Mouse (Mus musculus) embryonic facial prominence, embryonic 14.5 days (tissue): ENCODE measurements around the gene Olfr263. TPM values are rescaled to one million over a fixed set of nuclear protein-coding genes. Genes with fewer than 3 reads are reported as not detected.
"Not testable (repeated sequence)": the region's sequence is repeated elsewhere in the genome, so short reads cannot be mapped to it uniquely, and the experiment has no call there.

ENCODE experiments used
- ATAC-seq: fragments of 200-750 bp; cut with Nextera tagmentation; 2 replicates; pipeline ENCODE4 v1.8.0; 2017; ENCODE audit warnings: low read depth, moderate number of reproducible peaks, moderate TSS enrichment
- DNase-seq: peaks from one replicate; pipeline ENCODE4 v3.0.0-alpha.2; 2015; ENCODE audit warnings: low spot score
- H3K27ac ChIP-seq: fragments of 300-500 bp; sonication (generic); replicated peaks from 2 replicates; pipeline ENCODE4 v1.5.1; 2014; ENCODE audit warnings: low read depth, mild to moderate bottlenecking, low read length, moderate library complexity
- H3K27me3 ChIP-seq: fragments of 300-500 bp; sonication (generic); replicated peaks from 2 replicates; pipeline ENCODE4 v1.6.1; 2014; ENCODE audit warnings: low read length; ENCODE audit not compliant: control insufficient read depth, insufficient read depth
- H3K36me3 ChIP-seq: fragments of 300-500 bp; sonication (generic); 2 replicates; pipeline ENCODE4 v1.6.1; 2014; ENCODE audit warnings: low read length, mixed read lengths; ENCODE audit not compliant: control insufficient read depth, insufficient read depth
- H3K4me1 ChIP-seq: fragments of 300-500 bp; sonication (generic); 2 replicates; pipeline ENCODE4 v1.6.1; 2014; ENCODE audit warnings: antibody characterized with exemption, low read length; ENCODE audit not compliant: control insufficient read depth, insufficient read depth
- H3K4me2 ChIP-seq: fragments of 300-500 bp; sonication (generic); 2 replicates; pipeline ENCODE4 v1.6.1; 2014; ENCODE audit warnings: low read depth, mild to moderate bottlenecking, low read length, moderate library complexity, mixed read lengths
- H3K4me3 ChIP-seq: fragments of 300-500 bp; sonication (generic); 2 replicates; pipeline ENCODE4 v1.5.1; 2014; ENCODE audit warnings: low read depth, mild to moderate bottlenecking, low read length
- H3K9ac ChIP-seq: fragments of 300-500 bp; sonication (generic); 2 replicates; pipeline ENCODE4 v1.6.1; 2014; ENCODE audit warnings: low read depth, mild to moderate bottlenecking, low read length, moderate library complexity, mixed read lengths
- H3K9me3 ChIP-seq: fragments of 300-500 bp; sonication (generic); 2 replicates; pipeline ENCODE4 v1.6.1; 2016; ENCODE audit warnings: low read length; ENCODE audit not compliant: control insufficient read depth
- WGBS: fragments of 180-500 bp; shearing (Covaris S2); extraction: QIAGEN DNeasy Blood & Tissue Kit; methylation state at CpG from one replicate; pipeline ENCODE4 v1.1.7; 2014; 5-methylcytosine and 5-hydroxymethylcytosine counted together
- polyA plus RNA-seq: library from polyadenylated mRNA; unstranded; fragments of >200 nt; fragmentation: Nextera tagmentation; extraction: Ambion mirVana; gene quantifications from 2 replicates; pipeline ENCODE4 v1.2.1, GENCODE M21; 2014

Olfr263 gene
- polyA plus RNA-seq, result 0.18 TPM in 1 of 2 replicates, not detected in the other

DNA sequence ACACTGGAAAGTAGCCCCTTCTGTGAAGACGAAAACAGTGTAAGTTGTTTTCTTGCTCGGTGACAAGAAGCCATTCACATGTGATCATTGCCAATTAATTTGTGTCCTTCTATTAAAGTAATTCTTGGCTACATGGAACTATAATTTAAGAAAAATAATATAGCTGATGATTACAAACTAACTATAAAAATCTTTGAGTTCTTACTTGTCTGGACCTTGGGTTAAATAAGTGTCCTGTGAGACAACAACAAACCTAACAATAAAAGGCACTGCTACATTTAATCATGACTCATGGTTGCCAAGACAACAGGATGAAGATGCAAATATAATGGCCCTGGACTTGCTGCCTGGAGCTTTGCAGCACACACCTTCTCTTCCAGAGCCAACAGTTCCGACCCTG is at the start of gene Olfr263:
TSS of gene Olfr263 (plus strand) at position 301 of the 400 bp plus-strand sequence.
- not testable (repeated sequence) for H3K4me1 ChIP-seq, DNase-seq, H3K36me3 ChIP-seq, H3K9ac ChIP-seq, H3K9me3 ChIP-seq, ATAC-seq, H3K27me3 ChIP-seq, H3K4me2 ChIP-seq, H3K4me3 ChIP-seq, H3K27ac ChIP-seq
- 77% methylated on average over 3 of the region's 3 CpGs for WGBS

DNA sequence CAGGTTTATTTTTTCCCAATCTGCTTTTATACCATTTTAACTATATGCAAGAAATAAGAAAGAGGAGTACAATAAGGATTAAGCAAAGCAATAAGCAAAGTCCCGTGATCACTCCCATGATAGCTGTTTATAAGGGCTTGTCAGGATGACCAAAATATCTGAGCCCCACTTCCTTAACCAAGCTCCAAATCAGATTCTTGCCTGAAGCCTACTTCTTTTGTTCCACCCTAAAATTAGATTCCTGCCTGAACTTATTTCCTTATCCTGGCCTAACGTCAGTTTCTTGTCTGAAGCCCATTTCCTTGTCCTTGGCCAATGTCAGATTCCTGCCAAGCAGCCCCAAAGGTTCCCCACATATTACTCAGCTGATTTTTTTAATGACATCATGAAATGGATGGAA is 46.8 kb upstream of the Olfr263 start:
- Histone ChIP-seq H3K27ac (no peak overlapping the region), H3K4me2 (no peak overlapping the region), H3K9me3 (no peaks in the 10 kb centered on the region), H3K27me3 (no peaks in the 10 kb centered on the region), H3K4me3 (no peak overlapping the region), H3K4me1 (no peaks in the 10 kb centered on the region), H3K36me3 (no peaks in the 10 kb centered on the region), H3K9ac (no peak overlapping the region)
- DNase-seq (no peak), ATAC-seq (no peak)
- WGBS, result 72% methylated on average over 2 of the region's 2 CpGs

DNA sequence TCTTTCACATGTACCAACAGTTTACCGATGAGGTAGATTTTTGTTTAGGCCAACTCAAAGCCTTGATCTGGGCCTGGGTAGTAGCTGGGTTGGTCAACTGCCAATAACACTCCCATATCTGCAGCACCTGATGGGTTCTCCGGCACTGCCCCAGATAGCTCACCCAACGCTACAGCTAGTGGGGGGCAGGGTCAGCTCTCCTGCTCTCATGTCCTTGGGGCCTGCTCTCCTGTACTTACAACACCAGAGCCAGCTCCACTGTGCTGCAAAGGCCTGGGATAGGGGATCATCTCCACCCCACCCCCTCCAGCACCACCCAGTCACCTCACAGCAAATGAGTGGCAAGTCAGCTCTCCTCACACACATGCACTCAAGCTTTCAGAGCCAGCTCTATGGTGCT is 19.7 kb upstream of the Olfr263 start:
- no peak for ATAC-seq

DNA sequence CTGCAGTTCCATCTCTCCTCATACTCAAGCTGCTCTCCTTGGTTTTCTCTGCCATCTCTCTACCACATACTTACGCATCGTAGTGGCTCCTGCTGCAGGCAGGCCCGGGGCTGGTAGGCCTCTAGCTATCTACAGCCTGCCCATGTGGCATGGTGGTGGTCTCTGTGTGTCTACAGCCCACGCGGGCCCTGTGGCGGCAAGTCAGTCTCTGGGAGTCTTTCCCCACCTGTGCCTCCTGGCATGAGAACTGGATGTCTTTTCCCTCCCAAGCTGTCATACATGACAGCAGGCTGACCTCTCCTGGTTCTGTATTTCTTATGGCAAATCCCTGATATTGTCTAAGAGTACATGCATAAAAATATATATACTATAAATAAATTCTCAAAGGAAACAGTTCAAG is 19.0 kb upstream of the Olfr263 start:
- Histone ChIP-seq H3K4me1 (no peaks in the 10 kb centered on the region), H3K4me3 (no peak overlapping the region), H3K27ac (no peak overlapping the region), H3K27me3 (no peaks in the 10 kb centered on the region), H3K9ac (no peak overlapping the region), H3K9me3 (no peaks in the 10 kb centered on the region), H3K4me2 (no peak overlapping the region), H3K36me3 (no peaks in the 10 kb centered on the region)
- DNase-seq (no peak), ATAC-seq (no peak)
- 90% methylated on average over 6 of the region's 6 CpGs for WGBS

More for the DNA sequence above, 19.7 kb upstream of the Olfr263 start:
- Histone ChIP-seq H3K9me3 (no peaks in the 10 kb centered on the region), H3K9ac (no peak overlapping the region), H3K36me3 (no peaks in the 10 kb centered on the region), H3K4me2 (no peak overlapping the region), H3K4me3 (no peak overlapping the region), H3K27ac (no peak overlapping the region), H3K27me3 (no peaks in the 10 kb centered on the region), H3K4me1 (no peaks in the 10 kb centered on the region)
- WGBS, result 94% methylated on average over 3 of the region's 3 CpGs
- DNase-seq, result no peak

DNA sequence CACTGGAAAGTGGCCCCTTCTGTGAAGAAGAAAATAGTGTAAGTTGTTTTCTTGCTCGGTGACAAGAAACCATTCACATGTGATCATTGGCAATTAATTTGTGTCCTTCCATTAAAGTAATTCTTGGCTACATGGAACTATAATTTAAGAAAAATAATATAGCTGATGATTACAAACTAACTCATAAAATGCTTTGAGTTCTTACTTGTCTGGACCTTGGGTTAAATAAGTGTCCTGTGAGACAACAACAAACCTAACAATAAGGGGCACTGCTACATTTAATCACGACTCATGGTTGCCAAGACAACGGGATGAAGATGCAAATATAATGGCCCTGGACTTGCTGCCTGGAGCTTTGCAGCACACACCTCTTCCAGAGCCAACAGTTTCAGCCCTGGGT is 18.3 kb upstream of the Olfr263 start, which contains the start of gene Olfr1369-ps1:
TSS of gene Olfr1369-ps1 (plus strand) at position 301 of the 400 bp plus-strand sequence.
- not testable (repeated sequence) for H3K4me1 ChIP-seq, H3K27ac ChIP-seq, H3K4me2 ChIP-seq, DNase-seq, H3K36me3 ChIP-seq, H3K9ac ChIP-seq, H3K9me3 ChIP-seq, H3K27me3 ChIP-seq, H3K4me3 ChIP-seq, ATAC-seq
- WGBS, result 81% methylated on average over 3 of the region's 3 CpGs

DNA sequence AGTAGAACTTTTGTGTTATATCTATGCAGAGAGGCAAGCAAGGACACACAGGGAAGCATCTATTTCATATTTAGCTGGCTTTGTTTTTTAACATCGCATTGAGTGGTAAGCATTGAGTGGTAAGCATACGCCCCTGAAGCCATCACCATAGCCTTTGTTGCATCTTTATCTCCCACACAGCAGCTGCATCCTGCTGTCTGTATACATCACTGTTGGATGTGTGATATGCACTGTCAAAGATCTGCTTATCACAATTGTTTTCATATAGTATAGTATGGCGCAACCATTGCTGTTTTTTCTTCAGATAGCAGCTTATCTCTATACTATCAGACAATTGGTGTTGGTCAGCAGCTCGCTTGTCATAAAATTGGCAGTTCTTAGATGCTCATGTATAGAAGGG is 15.3 kb upstream of the Olfr263 start:
- no peak overlapping the region for H3K4me3 ChIP-seq
- no peaks in the 10 kb centered on the region for H3K9me3 ChIP-seq
- DNase-seq, result no peak
- H3K27ac ChIP-seq, result no peak overlapping the region
- WGBS, result 85% methylated on average over 4 of the region's 4 CpGs
- H3K27me3 ChIP-seq, result no peaks in the 10 kb centered on the region
- no peak for ATAC-seq
- H3K36me3 ChIP-seq, result no peaks in the 10 kb centered on the region
- no peak overlapping the region for H3K4me2 ChIP-seq
- no peaks in the 10 kb centered on the region for H3K4me1 ChIP-seq
- H3K9ac ChIP-seq, result no peak overlapping the region

DNA sequence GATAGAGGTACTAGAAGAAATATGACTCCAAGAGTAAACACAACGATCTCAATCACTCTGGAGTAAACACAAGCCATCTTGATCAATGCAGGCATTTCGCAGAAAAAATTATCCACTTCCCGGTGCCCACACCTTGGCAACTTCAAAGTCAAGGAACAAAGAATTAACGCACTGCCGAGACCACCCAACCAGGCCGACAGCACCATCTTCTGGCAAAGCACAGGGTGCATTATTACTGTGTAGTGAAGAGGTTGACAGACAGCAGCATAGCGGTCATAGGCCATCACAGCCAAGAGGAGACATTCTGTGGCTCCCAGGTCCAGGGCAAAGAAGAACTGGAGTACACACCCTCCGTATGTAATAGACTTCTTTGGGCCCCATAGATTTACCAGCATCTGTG is 13.0 kb downstream of the Olfr263 start:
- no peaks in the 10 kb centered on the region for H3K9me3 ChIP-seq
- H3K4me2 ChIP-seq, result no peak overlapping the region
- 40% methylated on average over 8 of the region's 8 CpGs for WGBS
- H3K27me3 ChIP-seq, result no peaks in the 10 kb centered on the region
- no peak overlapping the region for H3K4me3 ChIP-seq
- ATAC-seq (no peak), DNase-seq (no peak)
- no peak overlapping the region for H3K9ac ChIP-seq
- no peak overlapping the region for H3K27ac ChIP-seq
- no peaks in the 10 kb centered on the region for H3K4me1 ChIP-seq
- H3K36me3 ChIP-seq, result no peaks in the 10 kb centered on the region

DNA sequence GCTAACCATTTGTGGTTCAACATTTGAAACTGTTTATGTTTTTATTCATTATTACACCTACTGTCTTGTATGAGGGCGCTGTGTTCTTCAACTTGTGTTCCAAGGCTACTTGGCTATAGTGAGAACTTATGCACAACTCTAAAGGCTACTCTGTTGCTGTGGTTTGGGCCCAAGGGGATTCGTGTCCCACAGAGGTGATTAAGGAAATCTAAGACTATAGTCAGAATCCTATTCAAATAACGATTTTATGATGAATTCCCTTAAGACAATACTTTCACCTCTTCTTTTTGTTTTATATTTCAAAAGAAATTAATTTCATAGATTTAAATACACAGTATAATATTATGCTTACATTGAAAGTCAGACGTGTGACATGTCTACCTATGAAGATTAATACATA is 16.3 kb downstream of the Olfr263 start, which contains the start of gene Olfr1368:
TSS of gene Olfr1368 (minus strand) at position 101 of the 400 bp plus-strand sequence.
- Histone ChIP-seq H3K4me2 (no peak within 1 kb of the TSS), H3K27ac (no peak within 1 kb of the TSS), H3K27me3 (no peaks in the 10 kb centered on the region), H3K4me1 (no peaks in the 10 kb centered on the region), H3K4me3 (no peak within 1 kb of the TSS), H3K36me3 (no peaks in the 10 kb centered on the region), H3K9ac (no peak within 1 kb of the TSS), H3K9me3 (no peaks in the 10 kb centered on the region)
- 73% methylated on average over 4 of the region's 4 CpGs for WGBS
- DNase-seq (no peak), ATAC-seq (no peak)

DNA sequence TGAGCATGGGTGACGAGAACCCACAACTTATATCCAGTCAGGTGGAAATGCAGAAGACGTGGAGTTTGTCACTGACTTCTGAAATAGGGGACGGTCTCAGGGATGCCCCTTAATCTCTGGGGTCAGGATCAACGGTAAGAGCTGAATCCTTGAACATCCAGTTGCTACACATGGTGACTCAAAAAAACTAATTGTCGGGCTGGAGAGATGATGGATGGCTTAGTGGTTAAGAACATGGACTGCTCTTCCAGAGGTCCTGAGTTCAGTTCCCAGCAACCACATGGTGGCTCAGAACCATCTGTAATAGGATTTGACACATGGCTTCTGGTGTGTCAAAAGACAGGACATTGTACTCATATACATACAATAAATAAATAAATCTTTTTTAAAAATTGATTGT is 26.4 kb downstream of the Olfr263 start:
- Histone ChIP-seq H3K4me1 (peaks cover 8% of the 10 kb centered on the region; the same call in 1 of the 2 replicates), H3K4me3 (no peak overlapping the region), H3K27me3 (no peaks in the 10 kb centered on the region), H3K9ac (no peak overlapping the region), H3K4me2 (no peak overlapping the region), H3K9me3 (no peaks in the 10 kb centered on the region), H3K27ac (no peak overlapping the region), H3K36me3 (no peaks in the 10 kb centered on the region)
- 84% methylated on average over 5 of the region's 5 CpGs for WGBS
- ATAC-seq (no peak), DNase-seq (no peak)
